Mouse (Mus musculus) MN1 (cell line): ENCODE data around the gene 1700069L16Rik.

Experiments used
- DNase-seq: peaks from one replicate; pipeline ENCODE4 v3.0.0-alpha.2; 2016; ENCODE audit warnings: low spot score

Gene 1700069L16Rik

GRCm38 (mm10) chr5:113687514-113687913 lies 37.1 kb downstream of the 1700069L16Rik start:
- DNase-seq = no peak

- no peak for DNase-seq
Observed at GRCm38 (mm10) chr5:113685471-113685870, 39.1 kb downstream of the 1700069L16Rik start.

- no peak for DNase-seq
Observed at GRCm38 (mm10) chr5:113683246-113683645, 41.3 kb downstream of the 1700069L16Rik start.

- DNase-seq = no peak
Observed at GRCm38 (mm10) chr5:113682472-113682871, 42.1 kb downstream of the 1700069L16Rik start.

- no peak for DNase-seq
Observed at GRCm38 (mm10) chr5:113681219-113681618, 43.4 kb downstream of the 1700069L16Rik start.

- no peak for DNase-seq
Observed at GRCm38 (mm10) chr5:113679509-113679908, 45.1 kb downstream of the 1700069L16Rik start.

GRCm38 (mm10) chr5:113678743-113679452 lies 45.7 kb downstream of the 1700069L16Rik start:
- DNase-seq = no peak

GRCm38 (mm10) chr5:113677541-113677940 lies 47.0 kb downstream of the 1700069L16Rik start:
- no peak for DNase-seq

GRCm38 (mm10) chr5:113674851-113675250 lies 49.7 kb downstream of the 1700069L16Rik start:
- no peak for DNase-seq

- no peak for DNase-seq
Observed at GRCm38 (mm10) chr5:113672456-113672855, 52.1 kb downstream of the 1700069L16Rik start.

GRCm38 (mm10) chr5:113670597-113670996 lies 54.0 kb downstream of the 1700069L16Rik start:
- no peak for DNase-seq

GRCm38 (mm10) chr5:113670110-113670509 lies 54.5 kb downstream of the 1700069L16Rik start:
- peak; percentile 25 for DNase-seq

- DNase-seq = no peak
Observed at GRCm38 (mm10) chr5:113664629-113665195, 59.9 kb downstream of the 1700069L16Rik start.

GRCm38 (mm10) chr5:113664127-113664526 lies 60.4 kb downstream of the 1700069L16Rik start:
- no peak for DNase-seq

- DNase-seq = no peak
Observed at GRCm38 (mm10) chr5:113660872-113661271, 63.7 kb downstream of the 1700069L16Rik start.

GRCm38 (mm10) chr5:113654821-113655220 lies 69.8 kb downstream of the 1700069L16Rik start:
- no peak for DNase-seq

GRCm38 (mm10) chr5:113654206-113654605 lies 70.4 kb downstream of the 1700069L16Rik start:
- no peak for DNase-seq

GRCm38 (mm10) chr5:113652215-113652614 lies 72.4 kb downstream of the 1700069L16Rik start:
- DNase-seq = no peak

- peak; percentile 44 for DNase-seq
Observed at GRCm38 (mm10) chr5:113650035-113650865, 74.3 kb downstream of the 1700069L16Rik start, which contains the start of gene Cmklr1. Gene Cmklr1, minus strand, starts transcription at chr5:113650426.

GRCm38 (mm10) chr5:113648647-113649211 lies 75.8 kb downstream of the 1700069L16Rik start:
- DNase-seq = peak; percentile 79

- no peak for DNase-seq
Observed at GRCm38 (mm10) chr5:113647141-113647540, 77.4 kb downstream of the 1700069L16Rik start.

GRCm38 (mm10) chr5:113644520-113644919 lies 80.1 kb downstream of the 1700069L16Rik start:
- no peak for DNase-seq
